Mouse (Mus musculus): ENCODE results near the gene Pex13. TPM values are rescaled to one million over a fixed set of nuclear protein-coding genes. Genes with fewer than 3 reads are reported as not detected.

The Pex13 gene
- polyA plus RNA-seq, 1 experiment from 2014 or later = 25.8 TPM

GRCm38 (mm10) chr11:23665311-23665786 lies 410 bp downstream of the Pex13 start, which contains the start of gene Pus10:
Pus10 (plus strand) TSS chr11:23665674.
- Histone ChIP-seq H3K27me3 (replicated peaks; ENCODE audit: control insufficient read depth, insufficient read depth, low read length) (no peaks in the 10 kb centered on the region), H3K4me2 (ENCODE audit: low read length) (peak within 1 kb of the TSS; percentile 73), H3K27ac (ENCODE audit: low read depth) (peak within 1 kb of the TSS; percentile 86), H3K9ac (ENCODE audit: low read length) (peak within 1 kb of the TSS; percentile 85), H3K4me3 (ENCODE audit: low read depth, low read length) (peak within 1 kb of the TSS; percentile 89), H3K9me3 (ENCODE audit: control insufficient read depth, low read length) (no peaks in the 10 kb centered on the region), H3K36me3 (ENCODE audit: control insufficient read depth, insufficient read depth, low read length) (no peaks in the 10 kb centered on the region), H3K4me1 (replicated peaks; ENCODE audit: control insufficient read depth, insufficient read depth, low read length) (0 out of 2 replicates have a peak, but pooled peaks cover 3% of the 10 kb centered on the region)
- DNase-seq (ENCODE audit: low spot score) = no peak
- WGBS = 1% methylated on average over 37 of the region's 40 CpGs
- no peak; the same call in none of the 2 replicates for ATAC-seq (replicated peaks; ENCODE audit: low FRiP score, low TSS enrichment, low read depth)

GRCm38 (mm10) chr11:23664232-23664631 lies 1.5 kb downstream of the Pex13 start:
- Histone ChIP-seq H3K9me3 (ENCODE audit: control insufficient read depth, low read length) (no peaks in the 10 kb centered on the region), H3K4me2 (ENCODE audit: low read length) (no peak overlapping the region), H3K27me3 (replicated peaks; ENCODE audit: control insufficient read depth, insufficient read depth, low read length) (no peaks in the 10 kb centered on the region), H3K4me1 (replicated peaks; ENCODE audit: control insufficient read depth, insufficient read depth, low read length) (0 out of 2 replicates have a peak, but pooled peaks cover 3% of the 10 kb centered on the region), H3K27ac (ENCODE audit: low read depth) (no peak overlapping the region), H3K9ac (ENCODE audit: low read length) (no peak overlapping the region), H3K4me3 (ENCODE audit: low read depth, low read length) (no peak overlapping the region), H3K36me3 (ENCODE audit: control insufficient read depth, insufficient read depth, low read length) (no peaks in the 10 kb centered on the region)
- ATAC-seq (replicated peaks; ENCODE audit: low FRiP score, low TSS enrichment, low read depth) = no peak
- no peak for DNase-seq (ENCODE audit: low spot score)

- whole genome bisulfite sequencing = 81% methylated on average over 2 of the region's 2 CpGs
- no peak overlapping the region for H3K27ac ChIP-seq (ENCODE audit: low read depth)
- no peaks in the 10 kb centered on the region for H3K27me3 ChIP-seq (replicated peaks; ENCODE audit: control insufficient read depth, insufficient read depth, low read length)
- no peak for DNase-seq (ENCODE audit: low spot score)
- H3K4me1 ChIP-seq (replicated peaks; ENCODE audit: control insufficient read depth, insufficient read depth, low read length) = no peaks in the 10 kb centered on the region
- no peak overlapping the region for H3K9ac ChIP-seq (ENCODE audit: low read length)
- no peak overlapping the region for H3K4me3 ChIP-seq (ENCODE audit: low read depth, low read length)
- H3K36me3 ChIP-seq (ENCODE audit: control insufficient read depth, insufficient read depth, low read length) = peaks cover 8% of the 10 kb centered on the region
- ATAC-seq (replicated peaks; ENCODE audit: low FRiP score, low TSS enrichment, low read depth) = no peak
- H3K4me2 ChIP-seq (ENCODE audit: low read length) = no peak overlapping the region
- no peaks in the 10 kb centered on the region for H3K9me3 ChIP-seq (ENCODE audit: control insufficient read depth, low read length)
Measured at GRCm38 (mm10) chr11:23657791-23658190, 8.0 kb downstream of the Pex13 start.

- DNase-seq (ENCODE audit: low spot score) (no peak), ATAC-seq (replicated peaks; ENCODE audit: low FRiP score, low TSS enrichment, low read depth) (no peak)
- Histone ChIP-seq H3K4me3 (ENCODE audit: low read depth, low read length) (no peak overlapping the region), H3K36me3 (ENCODE audit: control insufficient read depth, insufficient read depth, low read length) (peaks cover 27% of the 10 kb centered on the region), H3K4me1 (replicated peaks; ENCODE audit: control insufficient read depth, insufficient read depth, low read length) (no peaks in the 10 kb centered on the region), H3K4me2 (ENCODE audit: low read length) (no peak overlapping the region), H3K9ac (ENCODE audit: low read length) (no peak overlapping the region), H3K27me3 (replicated peaks; ENCODE audit: control insufficient read depth, insufficient read depth, low read length) (no peaks in the 10 kb centered on the region), H3K9me3 (ENCODE audit: control insufficient read depth, low read length) (no peaks in the 10 kb centered on the region), H3K27ac (ENCODE audit: low read depth) (no peak overlapping the region)
- WGBS = 73% methylated on average over 3 of the region's 3 CpGs
Measured at GRCm38 (mm10) chr11:23653666-23654065, 12.1 kb downstream of the Pex13 start.

GRCm38 (mm10) chr11:23647835-23648234 lies 17.9 kb downstream of the Pex13 start:
- Histone ChIP-seq H3K27ac (ENCODE audit: low read depth) (no peak overlapping the region), H3K4me3 (ENCODE audit: low read depth, low read length) (no peak overlapping the region), H3K36me3 (ENCODE audit: control insufficient read depth, insufficient read depth, low read length) (peaks cover 30% of the 10 kb centered on the region), H3K9ac (ENCODE audit: low read length) (no peak overlapping the region), H3K4me2 (ENCODE audit: low read length) (no peak overlapping the region), H3K9me3 (ENCODE audit: control insufficient read depth, low read length) (no peaks in the 10 kb centered on the region), H3K27me3 (replicated peaks; ENCODE audit: control insufficient read depth, insufficient read depth, low read length) (no peaks in the 10 kb centered on the region), H3K4me1 (replicated peaks; ENCODE audit: control insufficient read depth, insufficient read depth, low read length) (no peaks in the 10 kb centered on the region)
- ATAC-seq (replicated peaks; ENCODE audit: low FRiP score, low TSS enrichment, low read depth) (no peak), DNase-seq (ENCODE audit: low spot score) (no peak)
- 94% methylated on average over 3 of the region's 3 CpGs for WGBS

- no peak overlapping the region for H3K4me3 ChIP-seq (ENCODE audit: low read depth, low read length)
- H3K4me2 ChIP-seq (ENCODE audit: low read length) = no peak overlapping the region
- no peaks in the 10 kb centered on the region for H3K27me3 ChIP-seq (replicated peaks; ENCODE audit: control insufficient read depth, insufficient read depth, low read length)
- no peaks in the 10 kb centered on the region for H3K9me3 ChIP-seq (ENCODE audit: control insufficient read depth, low read length)
- H3K27ac ChIP-seq (ENCODE audit: low read depth) = no peak overlapping the region
- no peaks in the 10 kb centered on the region for H3K4me1 ChIP-seq (replicated peaks; ENCODE audit: control insufficient read depth, insufficient read depth, low read length)
- H3K36me3 ChIP-seq (ENCODE audit: control insufficient read depth, insufficient read depth, low read length) = peaks cover 30% of the 10 kb centered on the region
- no peak overlapping the region for H3K9ac ChIP-seq (ENCODE audit: low read length)
- ATAC-seq (replicated peaks; ENCODE audit: low FRiP score, low TSS enrichment, low read depth) (no peak), DNase-seq (ENCODE audit: low spot score) (no peak)
Measured at GRCm38 (mm10) chr11:23647431-23647830, 18.3 kb downstream of the Pex13 start.

GRCm38 (mm10) chr11:23634573-23634972 lies 31.2 kb downstream of the Pex13 start:
- Histone ChIP-seq H3K9ac (ENCODE audit: low read length) (no peak overlapping the region), H3K9me3 (ENCODE audit: control insufficient read depth, low read length) (no peaks in the 10 kb centered on the region), H3K27ac (ENCODE audit: low read depth) (no peak overlapping the region), H3K4me3 (ENCODE audit: low read depth, low read length) (no peak overlapping the region), H3K27me3 (replicated peaks; ENCODE audit: control insufficient read depth, insufficient read depth, low read length) (no peaks in the 10 kb centered on the region), H3K4me2 (ENCODE audit: low read length) (no peak overlapping the region), H3K4me1 (replicated peaks; ENCODE audit: control insufficient read depth, insufficient read depth, low read length) (no peaks in the 10 kb centered on the region), H3K36me3 (ENCODE audit: control insufficient read depth, insufficient read depth, low read length) (no peaks in the 10 kb centered on the region; the same call in 1 of the 2 replicates)
- DNase-seq (ENCODE audit: low spot score) (no peak), ATAC-seq (replicated peaks; ENCODE audit: low FRiP score, low TSS enrichment, low read depth) (no peak)
- WGBS = 67% methylated on average over 8 of the region's 8 CpGs

GRCm38 (mm10) chr11:23633879-23634215 lies 31.9 kb downstream of the Pex13 start:
- H3K4me1 ChIP-seq (replicated peaks; ENCODE audit: control insufficient read depth, insufficient read depth, low read length) = no peaks in the 10 kb centered on the region
- H3K4me3 ChIP-seq (ENCODE audit: low read depth, low read length) = peak overlapping the region; percentile 68
- H3K4me2 ChIP-seq (ENCODE audit: low read length) = peak overlapping the region; percentile 65
- H3K27me3 ChIP-seq (replicated peaks; ENCODE audit: control insufficient read depth, insufficient read depth, low read length) = no peaks in the 10 kb centered on the region
- H3K9me3 ChIP-seq (ENCODE audit: control insufficient read depth, low read length) = no peaks in the 10 kb centered on the region
- no peak overlapping the region for H3K27ac ChIP-seq (ENCODE audit: low read depth)
- DNase-seq (ENCODE audit: low spot score) = no peak
- no peak for ATAC-seq (replicated peaks; ENCODE audit: low FRiP score, low TSS enrichment, low read depth)
- WGBS = 6% methylated on average over 7 of the region's 7 CpGs
- no peak overlapping the region for H3K9ac ChIP-seq (ENCODE audit: low read length)
- no peaks in the 10 kb centered on the region; the same call in 1 of the 2 replicates for H3K36me3 ChIP-seq (ENCODE audit: control insufficient read depth, insufficient read depth, low read length)

Data from intestine, embryonic 14.5 days (tissue).